Mouse (Mus musculus) activated CD4-positive, CD25-positive, alpha-beta regulatory T cell (primary cell): Measurements from ENCODE around the gene Osgep. TPM values are rescaled to one million over a fixed set of nuclear protein-coding genes. Genes with fewer than 3 reads are reported as not detected.

ENCODE experiments used
- polyA plus RNA-seq, 2 experiments: library from polyadenylated mRNA; unstranded; fragments of 100-300 nt; shearing (Covaris generic); gene quantifications; one replicate each; pipeline ENCODE4 v1.2.1; 2017

Gene Osgep
- polyA plus RNA-seq = 10 to 100 TPM; 84.6 to 90.7 TPM

DNA sequence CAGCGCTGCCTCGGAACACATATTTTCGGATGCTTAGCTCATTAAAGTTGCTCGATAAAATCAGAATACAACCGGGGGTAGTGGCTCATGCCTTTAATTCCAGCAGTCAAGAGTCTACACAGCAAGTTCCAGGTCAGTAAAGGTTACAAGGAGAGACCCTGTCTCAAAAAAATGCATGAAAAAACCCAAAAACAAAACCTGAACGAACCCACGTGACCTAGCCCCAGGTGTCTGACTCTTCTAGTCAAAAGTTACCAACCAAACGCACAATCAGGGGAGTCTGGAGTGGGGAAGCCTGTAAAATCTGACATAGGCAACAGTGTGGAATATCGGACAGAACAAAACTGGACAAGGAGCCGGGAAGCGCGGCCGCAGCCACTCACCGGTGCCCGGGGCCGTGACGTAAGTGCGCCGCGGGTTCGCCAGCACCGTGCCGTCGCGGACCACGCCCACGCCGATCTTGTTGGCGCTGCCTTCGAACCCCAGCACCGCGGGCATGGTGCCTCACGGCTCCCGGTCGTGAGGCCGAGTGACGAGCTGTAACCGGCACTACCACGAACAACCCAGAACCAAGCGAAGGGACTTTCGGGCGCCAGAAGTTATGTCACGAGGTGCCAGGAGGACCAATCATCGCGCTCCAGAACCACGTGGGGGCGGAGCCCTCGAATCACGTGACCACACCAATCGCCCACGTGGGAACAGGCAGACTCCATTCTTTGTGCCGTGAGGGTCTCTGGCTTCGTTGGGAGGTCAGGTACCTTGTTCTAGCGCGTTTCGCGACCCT, at the start of gene Osgep, which contains the start of gene Apex1:
Gene Osgep, minus strand, starts transcription at position 613 of the 784 bp plus-strand sequence.
Gene Apex1, plus strand, starts transcription at position 688 of the 784 bp plus-strand sequence.

GRCm38 (mm10) chr14:50955942-50956508, 31.3 kb upstream of the Osgep start, which contains the start of gene Pnp2:
Pnp2 (plus strand) TSS chr14:50955992.

DNA sequence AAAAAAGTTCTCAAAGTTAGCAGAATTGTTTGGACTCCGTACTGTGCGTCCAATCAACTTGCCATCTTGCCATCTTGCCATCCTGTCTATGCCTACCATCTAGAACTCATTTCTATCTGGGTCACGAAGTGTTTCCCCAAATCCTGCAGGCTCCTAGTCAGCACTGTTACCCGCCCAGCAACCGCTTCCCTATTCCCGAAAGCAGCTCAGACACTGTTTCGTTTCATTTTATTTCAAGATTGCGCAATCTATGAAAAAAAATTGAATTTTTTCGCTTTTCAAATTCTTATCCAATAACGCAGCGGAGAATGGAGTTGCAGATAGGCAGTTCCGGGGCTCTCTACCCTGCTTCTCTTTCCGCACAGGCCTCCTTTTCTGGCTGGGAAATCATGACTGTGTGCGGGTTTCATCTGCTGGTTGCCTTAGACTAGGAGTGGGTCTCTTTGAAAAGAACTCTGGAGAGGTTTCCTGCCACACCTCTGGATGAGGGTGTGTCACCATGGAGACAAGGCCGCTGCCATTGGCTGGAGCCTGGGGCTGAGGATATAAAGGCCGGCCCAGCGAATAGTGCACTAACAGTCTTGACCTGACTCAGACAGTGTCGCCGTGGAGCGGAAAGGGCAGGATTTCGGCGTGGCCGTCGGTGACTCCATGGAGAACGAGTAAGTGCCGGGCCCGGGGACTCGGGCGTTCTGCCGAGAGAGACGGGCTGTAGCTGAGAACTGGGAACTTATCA, 19.4 kb upstream of the Osgep start, which contains the start of gene Gm49342:
Gene Gm49342, plus strand, starts transcription at position 586 of the 736 bp plus-strand sequence.

GRCm38 (mm10) chr14:50930754-50931492, 6.2 kb upstream of the Osgep start, which contains the start of the genes Pip4p1 and Pnp:
Pip4p1 (minus strand) TSS chr14:50930856.
Pnp (plus strand) TSS chr14:50931082.

GRCm38 (mm10) chr14:50897374-50897765, 27.3 kb downstream of the Osgep start, which contains the start of gene Klhl33:
Klhl33 (minus strand) TSS chr14:50897507.

GRCm38 (mm10) chr14:50869889-50870804, 54.5 kb downstream of the Osgep start, which contains the start of gene Tep1:
Tep1 (minus strand) TSS chr14:50870560.

Other genes with a start within 250 kb of the Osgep start
- gene Olfr747, start 231.7 kb downstream of the Osgep start, polyA plus RNA-seq = not detected
- under 1 TPM in 1 of 2 experiments, not detected in 1; 0.36 TPM for gene Olfr748, start 217.5 kb downstream of the Osgep start, polyA plus RNA-seq
- not detected for gene Olfr749, start 179.8 kb downstream of the Osgep start, polyA plus RNA-seq
- 100 to 1,000 TPM; 103 to 104 TPM for gene Ttc5, start 139.4 kb downstream of the Osgep start, polyA plus RNA-seq
- gene Ccnb1ip1, start 117.2 kb downstream of the Osgep start, polyA plus RNA-seq = not detected
- 10 to 100 TPM; 59.8 to 62.3 TPM for gene Parp2, start 117.1 kb downstream of the Osgep start, polyA plus RNA-seq
- 10 to 100 TPM; 19.2 to 24.1 TPM for gene Tep1, start 54.3 kb downstream of the Osgep start, polyA plus RNA-seq
- gene Klhl33, start 27.4 kb downstream of the Osgep start, polyA plus RNA-seq = under 1 TPM; 0.02 to 0.21 TPM
- 10 to 100 TPM; 41.2 to 87.4 TPM for gene Apex1, start 75 bp upstream of the Osgep start, polyA plus RNA-seq
- 10 to 100 TPM; 60.2 to 68.1 TPM for gene Pip4p1, start 6.0 kb upstream of the Osgep start, polyA plus RNA-seq
- gene Pnp, start 6.2 kb upstream of the Osgep start, polyA plus RNA-seq = 10 to 100 TPM; 50.8 to 76.6 TPM
- not detected for gene Gm49342, start 19.6 kb upstream of the Osgep start, polyA plus RNA-seq
- gene Pnp2, start 31.1 kb upstream of the Osgep start, polyA plus RNA-seq = 1 to 10 TPM; 1.6 to 2.0 TPM
- gene Rnase10, start 82.9 kb upstream of the Osgep start, polyA plus RNA-seq = under 1 TPM in 1 of 2 experiments, not detected in 1; 0.19 TPM
- not detected for gene Rnase9, start 117.0 kb upstream of the Osgep start, polyA plus RNA-seq
- gene Rnase11, start 125.3 kb upstream of the Osgep start, polyA plus RNA-seq = not detected
- gene Rnase12, start 132.8 kb upstream of the Osgep start, polyA plus RNA-seq = under 1 TPM in 1 of 2 experiments, not detected in 1; 0.51 TPM
- under 1 TPM in 1 of 2 experiments, not detected in 1; 0.44 TPM for gene Olfr750, start 149.5 kb upstream of the Osgep start, polyA plus RNA-seq
- 10 to 100 TPM in 1 of 2 experiments, 1 to 10 TPM in 1; 9.8 to 25.8 TPM for gene Rnase4, start 166.2 kb upstream of the Osgep start, polyA plus RNA-seq
- 1 to 10 TPM in 1 of 2 experiments, under 1 TPM in 1; 0.49 to 8.6 TPM for gene Ang, start 166.3 kb upstream of the Osgep start, polyA plus RNA-seq
- gene Eddm3b, start 189.5 kb upstream of the Osgep start, polyA plus RNA-seq = not detected
- gene Rnase6, start 199.0 kb upstream of the Osgep start, polyA plus RNA-seq = 1 to 10 TPM; 1.3 to 2.7 TPM
- under 1 TPM in 1 of 2 experiments, not detected in 1; 0.47 TPM for gene Rnase1, start 221.9 kb upstream of the Osgep start, polyA plus RNA-seq
- not detected for gene Rnase2b, start 237.4 kb upstream of the Osgep start, polyA plus RNA-seq